8 mouse cellular contexts compared by ENCODE assay signal in genomic region chr5:107947548-107947947, GRCm38 (mm10). TPM values are rescaled to one million over a fixed set of nuclear protein-coding genes. Genes with fewer than 3 reads are reported as not detected.
DNase-seq lines count a peak whose midpoint lies in the region; ATAC-seq and TF ChIP-seq lines count a peak whose summit lies in the region.

No protein-coding gene starts in this region.

- 0 out of 2 replicates have a peak, but pooled peaks cover 3% of the 10 kb centered on the region for H3K4me1 ChIP-seq in forebrain, embryonic 16.5 days (replicated peaks; ENCODE audit: control insufficient read depth, insufficient read depth, low read length)
- H3K4me1 ChIP-seq in forebrain, embryonic 11.5 days (replicated peaks; ENCODE audit: control insufficient read depth, insufficient read depth, low read length) = no peaks in the 10 kb centered on the region
- H3K4me1 ChIP-seq in liver, adult 2 months (ENCODE audit: control insufficient read depth, insufficient read depth, low read length) = peaks cover 10% of the 10 kb centered on the region
- peaks cover 18% of the 10 kb centered on the region for H3K4me1 ChIP-seq in heart, embryonic 13.5 days

- H3K36me3 ChIP-seq in forebrain, embryonic 16.5 days (ENCODE audit: control insufficient read depth, insufficient read depth) = no peaks in the 10 kb centered on the region
- no peaks in the 10 kb centered on the region for H3K36me3 ChIP-seq in forebrain, embryonic 11.5 days (ENCODE audit: control insufficient read depth, insufficient read depth, low read length)
- H3K36me3 ChIP-seq in liver, adult 2 months (ENCODE audit: control insufficient read depth, insufficient read depth, low read length) = no peaks in the 10 kb centered on the region
- H3K36me3 ChIP-seq in heart, embryonic 13.5 days = no peaks in the 10 kb centered on the region

- H3K27ac ChIP-seq in forebrain, embryonic 16.5 days (ENCODE audit: low read length) = no peak overlapping the region
- no peak overlapping the region for H3K27ac ChIP-seq in forebrain, embryonic 11.5 days (ENCODE audit: low read depth, low read length)
- no peak overlapping the region for H3K27ac ChIP-seq in liver, adult 2 months (replicated peaks; ENCODE audit: insufficient read depth, low read depth, low read length)
- peak overlapping the region; percentile 62 for H3K27ac ChIP-seq in heart, embryonic 13.5 days (replicated peaks)

- 45% methylated on average over 2 of the region's 2 CpGs for WGBS in forebrain, embryonic 16.5 days
- 91% methylated on average over 2 of the region's 2 CpGs for WGBS in forebrain, embryonic 11.5 days
- 25% methylated on average over 2 of the region's 2 CpGs for WGBS in liver, adult 2 months
- 56% methylated on average over 2 of the region's 2 CpGs for WGBS in heart, embryonic 13.5 days

- TF ChIP-seq CTCF in liver, adult 2 months (IDR thresholded peaks at IDR 0.05; ENCODE audit: low read depth, low read length) = no peak

- H3K4me2 ChIP-seq in forebrain, embryonic 16.5 days (ENCODE audit: low read length) = no peak overlapping the region
- no peak overlapping the region for H3K4me2 ChIP-seq in forebrain, embryonic 11.5 days (ENCODE audit: low read depth, low read length, severe bottlenecking)
- H3K4me2 ChIP-seq in heart, embryonic 13.5 days = no peak overlapping the region

- no peaks in the 10 kb centered on the region for H3K27me3 ChIP-seq in forebrain, embryonic 16.5 days (replicated peaks; ENCODE audit: control insufficient read depth, insufficient read depth, low read length)
- no peaks in the 10 kb centered on the region for H3K27me3 ChIP-seq in forebrain, embryonic 11.5 days (ENCODE audit: control insufficient read depth, insufficient read depth, low read length)
- no peaks in the 10 kb centered on the region for H3K27me3 ChIP-seq in liver, adult 2 months (ENCODE audit: control insufficient read depth, insufficient read depth, low read length)
- no peaks in the 10 kb centered on the region for H3K27me3 ChIP-seq in heart, embryonic 13.5 days (replicated peaks)

- H3K9ac ChIP-seq in forebrain, embryonic 16.5 days (replicated peaks; ENCODE audit: low read depth, low read length) = no peak overlapping the region
- H3K9ac ChIP-seq in forebrain, embryonic 11.5 days (ENCODE audit: low read length) = no peak overlapping the region
- no peak overlapping the region for H3K9ac ChIP-seq in liver, adult 2 months (ENCODE audit: low read depth, low read length)
- no peak overlapping the region for H3K9ac ChIP-seq in heart, embryonic 13.5 days

- DNase-seq in forebrain, embryonic 11.5 days (ENCODE audit: low spot score) = no peak
- DNase-seq in liver, adult 2 months (ENCODE audit: extremely low read depth, low read depth, low spot score) = peak; percentile 92
- DNase-seq in liver = no peak
- no peak for DNase-seq in layer of hippocampus, adult 9-10 months (ENCODE audit: low spot score)
- DNase-seq in layer of hippocampus, postnatal 25 days (ENCODE audit: extremely low spot score in 1 of 2, low spot score in 1 of 2) = no peak

- H3K79me2 ChIP-seq in liver, adult 2 months (ENCODE audit: control insufficient read depth, insufficient read depth, low read length) = peaks cover 7% of the 10 kb centered on the region; the same call in 1 of the 2 replicates

- peak; percentile 43; the same call in 1 of the 2 replicates for ATAC-seq in forebrain, embryonic 16.5 days
- no peak for ATAC-seq in forebrain, embryonic 11.5 days (replicated peaks; ENCODE audit: low FRiP score)
- peak; percentile 37; the same call in 1 of the 2 replicates for ATAC-seq in heart, embryonic 13.5 days (ENCODE audit: extremely low read depth, insufficient number of reproducible peaks, low FRiP score, low TSS enrichment)
- peak; percentile 76 for ATAC-seq in megakaryocyte-erythroid progenitor cell, adult 5-6 weeks (replicated peaks; ENCODE audit: low FRiP score, low TSS enrichment, poor library complexity, severe bottlenecking)

- no peak overlapping the region for H3K4me3 ChIP-seq in forebrain, embryonic 16.5 days (replicated peaks; ENCODE audit: low read length)
- H3K4me3 ChIP-seq in forebrain, embryonic 11.5 days (ENCODE audit: low read depth, low read length) = no peak overlapping the region
- H3K4me3 ChIP-seq in liver, adult 2 months (ENCODE audit: insufficient read depth, low read depth, low read length) = no peak overlapping the region
- H3K4me3 ChIP-seq in heart, embryonic 13.5 days = no peak overlapping the region

- TF ChIP-seq POLR2A in liver, adult 2 months (IDR thresholded peaks at IDR 0.05; ENCODE audit: extremely low read depth, insufficient read depth, low read length) = no peak

- H3K9me3 ChIP-seq in forebrain, embryonic 16.5 days (ENCODE audit: control insufficient read depth, low read length) = no peaks in the 10 kb centered on the region
- no peaks in the 10 kb centered on the region for H3K9me3 ChIP-seq in forebrain, embryonic 11.5 days (ENCODE audit: control insufficient read depth, low read length)
- no peaks in the 10 kb centered on the region for H3K9me3 ChIP-seq in heart, embryonic 13.5 days

RNA-seq across cellular contexts. Expression of gene Fam69a, which starts 39.3 kb away (rescaled TPM):
- 38.7 and 43.2 TPM in 2 replicates for polyA plus RNA-seq in forebrain, embryonic 16.5 days (2015; fragmentation: Nextera tagmentation; extraction: Ambion mirVana)
- 18.1 and 21.7 TPM in 2 replicates for polyA plus RNA-seq in forebrain, embryonic 11.5 days (2014; fragmentation: Nextera tagmentation; extraction: Ambion mirVana)
- 3.9 and 5.3 TPM in 2 replicates for total RNA-seq in liver, adult 2 months (2014; rRNA removed)
- 0.97 and 1.4 TPM in 2 replicates for polyA plus RNA-seq in liver, adult 2 months (2012; rRNA removed)
- 17.9 and 20.3 TPM in 2 replicates for polyA plus RNA-seq in heart, embryonic 13.5 days (2015; fragmentation: Nextera tagmentation; extraction: Ambion mirVana)
- total RNA-seq in megakaryocyte-erythroid progenitor cell, adult 5-6 weeks (2014; fragmentation: Nextera tagmentation) = 29.1 and 44.1 TPM in 2 replicates
- 19.2 and 23.6 TPM in 2 replicates for total RNA-seq in megakaryocyte-erythroid progenitor cell, adult 5-6 weeks (2017)
- total RNA-seq in layer of hippocampus, postnatal 25 days (2021) = 10 to 100 TPM; 33.5 to 39.0 TPM

RNA-seq across cellular contexts. Expression of gene Rpl5, which starts 47.2 kb away (rescaled TPM):
- 75.2 and 76.8 TPM in 2 replicates for polyA plus RNA-seq in forebrain, embryonic 16.5 days (2015; fragmentation: Nextera tagmentation; extraction: Ambion mirVana)
- polyA plus RNA-seq in forebrain, embryonic 11.5 days (2014; fragmentation: Nextera tagmentation; extraction: Ambion mirVana) = 83.2 and 84.4 TPM in 2 replicates
- total RNA-seq in liver, adult 2 months (2014; rRNA removed) = 103 and 148 TPM in 2 replicates
- polyA plus RNA-seq in liver, adult 2 months (2012; rRNA removed) = 5.9 and 12.7 TPM in 2 replicates
- polyA plus RNA-seq in heart, embryonic 13.5 days (2015; fragmentation: Nextera tagmentation; extraction: Ambion mirVana) = 49.9 and 50.8 TPM in 2 replicates
- 494 and 673 TPM in 2 replicates for total RNA-seq in megakaryocyte-erythroid progenitor cell, adult 5-6 weeks (2014; fragmentation: Nextera tagmentation)
- total RNA-seq in megakaryocyte-erythroid progenitor cell, adult 5-6 weeks (2017) = 307 and 371 TPM in 2 replicates
- 10 to 100 TPM; 70.5 to 74.2 TPM for total RNA-seq in layer of hippocampus, postnatal 25 days (2021)
